Mouse (Mus musculus) mammary gland, adult 2 months (tissue): ENCODE data around the gene Cyp26b1. TPM values are rescaled to one million over a fixed set of nuclear protein-coding genes. Genes with fewer than 3 reads are reported as not detected.

Experiments used
- polyA plus RNA-seq: library from polyadenylated mRNA; depleted of rRNA; stranded (reverse); fragments of >200 nt; gene quantifications from 2 replicates; pipeline ENCODE4 v1.2.3, GENCODE M21; 2012; ENCODE audit warnings: low replicate concordance; rRNA removed

Cyp26b1 gene
- polyA plus RNA-seq: 1.9 and 3.7 TPM in 2 replicates

DNA sequence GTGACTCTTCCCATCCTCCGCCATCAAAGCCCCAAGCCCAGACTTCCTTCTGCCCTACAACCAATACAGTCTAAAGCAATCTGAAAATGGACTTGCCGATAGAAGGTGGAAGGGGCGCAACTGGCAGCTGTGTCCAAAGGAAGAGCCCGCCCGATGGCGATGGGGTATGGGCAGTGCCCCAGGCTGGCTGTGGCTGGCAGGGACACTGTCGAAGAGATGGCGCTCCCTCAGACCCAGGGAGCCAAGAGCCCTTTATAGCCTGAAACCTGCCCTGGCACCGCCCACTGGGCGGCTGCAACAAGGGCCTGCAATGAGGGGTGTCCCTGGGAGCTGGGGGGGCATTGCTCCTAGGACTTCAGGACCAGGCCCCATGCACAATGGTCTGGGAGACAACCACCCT is at the start of gene Cyp26b1:
Gene Cyp26b1, minus strand, starts transcription at position 216 of the 400 bp plus-strand sequence.

